ENCODE assay signal across 7 mouse cellular contexts in genomic region chr1:89525825-89526224, GRCm38 (mm10).
DNase-seq lines count a peak whose midpoint lies in the region; ATAC-seq lines count a peak whose summit lies in the region.

No protein-coding gene starts in this region.

- no peak overlapping the region for H3K27ac ChIP-seq in heart, embryonic 14.5 days (replicated peaks in 1 of 2; ENCODE audit: control insufficient read depth in 1 of 2, insufficient read depth in 1 of 2, low read depth in 2 of 2, low read length in 2 of 2)

- no peaks in the 10 kb centered on the region for H3K36me3 ChIP-seq in heart, embryonic 14.5 days (ENCODE audit: control insufficient read depth, insufficient read depth, low read length)

- H3K9me3 ChIP-seq in heart, embryonic 14.5 days (ENCODE audit: control insufficient read depth, low read length): no peaks in the 10 kb centered on the region

- H3K4me3 ChIP-seq in heart, embryonic 14.5 days (ENCODE audit: control insufficient read depth in 1 of 2, insufficient read depth in 1 of 2, low read depth in 1 of 2, low read length in 2 of 2): no peak overlapping the region

- ATAC-seq in heart, embryonic 14.5 days (ENCODE audit: insufficient number of reproducible peaks, insufficient read depth, low FRiP score, low read depth): 0 out of 2 replicates have a peak, but pooled peaks have one; percentile 46
- ATAC-seq in megakaryocyte progenitor cell, adult 5-6 weeks (replicated peaks; ENCODE audit: poor library complexity): peak; percentile 54
- ATAC-seq in inflammation-experienced regulatory T-cells, adult 6 months: no peak

- no peaks in the 10 kb centered on the region for H3K27me3 ChIP-seq in heart, embryonic 14.5 days (ENCODE audit: control insufficient read depth, insufficient read depth, low read length)

- peaks cover 17 to 25% of the 10 kb centered on the region in 2 experiments; a peak in 3 of 4 replicates for H3K4me1 ChIP-seq in heart, embryonic 14.5 days (ENCODE audit: control insufficient read depth in 2 of 2, insufficient read depth in 2 of 2, low read length in 2 of 2)

- H3K4me2 ChIP-seq in heart, embryonic 14.5 days (ENCODE audit: low read length): no peak overlapping the region

- DNase-seq in thymus, postnatal 0 days (ENCODE audit: low spot score): peak; percentile 14
- no peak for DNase-seq in thymus, postnatal 4 days
- peak; percentile 93 for DNase-seq in cerebellum, adult 11-12 months
- peak; percentile 69 for DNase-seq in layer of hippocampus, adult 11-12 months (ENCODE audit: low spot score)

- H3K9ac ChIP-seq in heart, embryonic 14.5 days (ENCODE audit: low read length): no peak overlapping the region

- WGBS in heart, embryonic 14.5 days: 47% methylated on average over 13 of the region's 13 CpGs
